In genomic region chr6:136941051-136942021, GRCm38 (mm10) we compare ENCODE assay signal across 8 mouse cellular contexts. TPM values are rescaled to one million over a fixed set of nuclear protein-coding genes. Genes with fewer than 3 reads are reported as not detected.
DNase-seq lines count a peak whose midpoint lies in the region; ATAC-seq and TF ChIP-seq lines count a peak whose summit lies in the region.

Gene Arhgdib, minus strand, starts transcription at chr6:136941899.

- intact Hi-C loops in gastrocnemius, adult 2 months (cut with DNase I): no loop called here
- intact Hi-C loops in left cerebral cortex, postnatal 14 days (cut with DNase I): no loop called here

- H3K9ac ChIP-seq in midbrain, embryonic 13.5 days (replicated peaks): no peak within 1 kb of the TSS

- in situ Hi-C loops in Patski (cut with MboI; ENCODE audit: low pct_unique_long_range_greater_than_20kb): no loop called here

- H3K9me3 ChIP-seq in midbrain, embryonic 13.5 days: no peaks in the 10 kb centered on the region

- H3K27me3 ChIP-seq in Patski: no peaks in the 10 kb centered on the region
- H3K27me3 ChIP-seq in midbrain, embryonic 13.5 days: no peaks in the 10 kb centered on the region

- TF ChIP-seq CTCF in gastrocnemius, adult 2 months (IDR thresholded peaks at IDR 0.05): no peak
- TF ChIP-seq CTCF in Patski (IDR thresholded peaks at IDR 0.05): no peak

- H3K27ac ChIP-seq in gastrocnemius, adult 2 months: peak within 1 kb of the TSS; percentile 84
- H3K27ac ChIP-seq in midbrain, embryonic 13.5 days: no peak within 1 kb of the TSS

- POLR2A ChIA-PET in Patski (lab: Charles Lee): no interaction called here

- H3K4me1 ChIP-seq in midbrain, embryonic 13.5 days (replicated peaks): no peaks in the 10 kb centered on the region

- ATAC-seq in Patski: peak; percentile 66
- no peak for ATAC-seq in erythroid progenitor cell, adult 5-6 weeks (replicated peaks; ENCODE audit: low FRiP score, poor library complexity, severe bottlenecking)
- peak; percentile 62 to 68 for ATAC-seq in hematopoietic stem cell, adult 5-6 weeks (replicated peaks in 1 of 2; ENCODE audit: insufficient read depth in 1 of 2, low FRiP score in 2 of 2, low TSS enrichment in 1 of 2, low read depth in 1 of 2, poor library complexity in 2 of 2, severe bottlenecking in 2 of 2)
- no peak for ATAC-seq in midbrain, embryonic 13.5 days

- H3K4me2 ChIP-seq in midbrain, embryonic 13.5 days (replicated peaks): no peak within 1 kb of the TSS

- 74% methylated on average over 12 of the region's 12 CpGs for WGBS in midbrain, embryonic 13.5 days

- H3K36me3 ChIP-seq in midbrain, embryonic 13.5 days: no peaks in the 10 kb centered on the region

- no peak for DNase-seq in gastrocnemius, adult 2 months
- no peak for DNase-seq in gastrocnemius, adult 18-20 months (ENCODE audit: low spot score)
- no peak for DNase-seq in Patski (ENCODE audit: low read depth, low spot score)
- peak in 1 of 2 experiments; percentile 26 for DNase-seq in left cerebral cortex, postnatal 14 days (ENCODE audit: low spot score in 2 of 2)
- peak; percentile 71 for DNase-seq in thymus, postnatal 14 days

- peak within 1 kb of the TSS; percentile 64 for H3K4me3 ChIP-seq in gastrocnemius, adult 2 months
- H3K4me3 ChIP-seq in midbrain, embryonic 13.5 days (replicated peaks): no peak within 1 kb of the TSS

- CTCF ChIA-PET in Patski (lab: Charles Lee): interaction anchor here (1.0 to 6.8 kb wide), 5 partner anchors 10 to 136 kb away, joined by 3 to 33 read pairs (median 4); no protein-coding TSS in a partner anchor

RNA-seq across cellular contexts. Expression of gene Arhgdib, which starts in this region (rescaled TPM):
- 10 to 100 TPM in 1 of 2 experiments, 1 to 10 TPM in 1; 4.9 to 10.2 TPM for total RNA-seq in gastrocnemius, adult 2 months (2021)
- 10 to 100 TPM in 1 of 2 experiments, 1 to 10 TPM in 1; 5.8 to 10.9 TPM for total RNA-seq in gastrocnemius, adult 18-20 months (2021)
- 11.6 TPM for polyA plus RNA-seq in Patski (2021)
- total RNA-seq in erythroid progenitor cell, adult 5-6 weeks (2015; ENCODE audit: low replicate concordance): 616 and 634 TPM in 2 replicates
- total RNA-seq in erythroid progenitor cell, adult 5-6 weeks (2017; ENCODE audit: low replicate concordance): 160 and 179 TPM in 2 replicates
- 665 and 866 TPM in 2 replicates for total RNA-seq in hematopoietic stem cell, adult 5-6 weeks (2017)
- 10 to 100 TPM; 16.6 to 17.0 TPM for total RNA-seq in left cerebral cortex, postnatal 14 days (2021)
- polyA plus RNA-seq in midbrain, embryonic 13.5 days (2015; fragmentation: Nextera tagmentation; extraction: Ambion mirVana): 12.0 and 13.0 TPM in 2 replicates

Comparison
In these comparisons a context has a peak if more than half of its experiments do, and no peak if none do; other contexts are left out.
1. RNA of gene Arhgdib (total RNA-seq): 665 to 866 TPM in hematopoietic stem cell, adult 5-6 weeks and 160 to 634 TPM in erythroid progenitor cell, adult 5-6 weeks; 16.6 to 17.0 TPM in left cerebral cortex, postnatal 14 days, 5.8 to 10.9 TPM in gastrocnemius, adult 18-20 months and 4.9 to 10.2 TPM in gastrocnemius, adult 2 months; every median in the first group is over 4 times any median in the second.
2. ATAC-seq: peak in Patski (single experiment) and hematopoietic stem cell, adult 5-6 weeks (2 of 2); none in erythroid progenitor cell, adult 5-6 weeks (single experiment) and midbrain, embryonic 13.5 days (single experiment).